Mouse (Mus musculus) G1E (cell line): ENCODE measurements around the gene Trmu.

Experiments
- CTCF ChIP-seq: IDR thresholded peaks from 2 replicates; pipeline ENCODE4 v1.5.1; 2012; ENCODE audit warnings: low read depth, low read length, inconsistent platforms, mixed read lengths
- TAL1 ChIP-seq: conservative IDR thresholded peaks from 2 replicates; pipeline ENCODE4 v1.6.1; 2012; ENCODE audit warnings: low read depth, low read length, inconsistent platforms, mixed read lengths

DNA sequence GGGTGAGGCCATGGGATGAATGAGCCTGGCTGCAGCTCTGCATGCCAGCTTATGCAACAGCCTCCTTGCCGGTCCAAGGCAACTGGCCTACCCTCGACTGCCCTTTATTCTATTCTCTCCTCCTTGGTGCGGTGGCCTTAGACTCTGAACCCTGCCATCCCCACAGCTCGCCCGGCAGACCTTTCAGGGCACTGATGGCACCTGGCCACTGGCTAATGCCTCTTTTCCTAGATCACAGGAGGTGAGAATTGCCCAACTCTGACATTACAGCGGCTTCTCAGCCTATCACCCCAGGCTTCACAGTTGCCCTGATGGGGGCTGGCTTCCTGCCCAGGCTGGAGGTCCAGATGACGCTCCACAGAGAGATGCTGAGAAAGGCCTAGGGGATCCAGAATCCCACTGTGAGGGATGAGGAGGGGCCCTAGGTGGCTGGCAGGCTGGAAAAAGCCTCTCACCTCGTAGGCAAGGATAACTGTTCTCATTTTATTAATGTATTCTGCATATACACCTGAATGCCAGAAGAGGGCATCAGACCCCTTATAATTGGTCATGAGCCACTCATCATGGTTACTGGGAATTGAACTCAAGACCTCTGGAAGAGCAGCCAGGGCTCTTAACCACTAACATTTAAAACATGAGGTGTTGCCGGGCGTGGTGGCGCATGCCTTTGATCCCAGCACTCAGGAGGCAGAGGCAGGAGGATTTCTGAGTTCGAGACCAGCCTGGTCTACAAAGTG is 27.3 kb upstream of the Trmu start:
- 0 out of 2 replicates have a peak, but pooled peaks have one; percentile 25 for TF ChIP-seq CTCF
- TF ChIP-seq TAL1 = no peak
